9 mouse cellular contexts compared by ENCODE assay signal in the genomic region with DNA sequence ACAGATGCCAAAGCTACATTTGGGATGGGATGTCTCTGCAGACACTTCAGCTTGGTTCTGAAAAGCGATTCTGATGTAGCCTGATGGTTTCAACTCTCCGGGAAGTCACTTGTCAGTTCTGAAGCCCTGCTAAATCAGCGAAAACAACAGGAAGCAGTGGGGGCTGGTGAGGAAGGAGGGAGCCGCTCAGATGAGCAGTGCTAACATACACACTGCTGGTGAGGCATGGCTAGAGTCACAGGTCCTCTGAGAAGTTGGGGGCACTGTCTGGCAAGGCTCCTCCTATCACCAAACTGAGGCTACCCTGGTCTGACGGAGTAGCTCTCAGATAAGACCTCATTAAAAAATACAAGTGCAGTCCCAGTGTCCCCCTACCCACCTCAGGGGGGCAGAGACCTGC.
A peak's percentile ranks its signal among the peaks of the same experiment; 100 is the strongest.
DNase-seq lines count a peak whose midpoint lies in the region; ATAC-seq lines count a peak whose summit lies in the region.
"Had no signal": no experiment of that assay in that cellular context is flagged by ENCODE, and none has a peak within 500 bp of the region (broad histone marks: within the 10 kb centered on the region; RNA-seq: fewer than 3 reads in every experiment).

No protein-coding gene starts in this region.

- peaks cover 32% of the 10 kb centered on the region for H3K4me1 ChIP-seq in kidney, embryonic 16.5 days (ENCODE audit: insufficient read depth, low read length)

- H3K9me3 ChIP-seq in kidney, embryonic 16.5 days (ENCODE audit: low read length): no peaks in the 10 kb centered on the region

- H3K4me2 ChIP-seq in kidney, embryonic 16.5 days (replicated peaks; ENCODE audit: low read depth, low read length): peak overlapping the region; percentile 7; the same call in 1 of the 2 replicates

- no peak overlapping the region for H3K27ac ChIP-seq in kidney, embryonic 16.5 days (ENCODE audit: low read length)

- no peaks in the 10 kb centered on the region for H3K27me3 ChIP-seq in kidney, embryonic 16.5 days (ENCODE audit: insufficient read depth, low read length)

- no peak overlapping the region for H3K9ac ChIP-seq in kidney, embryonic 16.5 days (replicated peaks; ENCODE audit: low read length)

- no peak for DNase-seq in kidney, postnatal 14 days
- peak; percentile 55 for DNase-seq in embryo, embryonic 11 days
- peak; percentile 22 for DNase-seq in neural tube, embryonic 10.5 days (ENCODE audit: extremely low spot score, low spot score)
- DNase-seq in frontal cortex, postnatal 25 days (ENCODE audit: low spot score in 2 of 2): no peak
- DNase-seq in layer of hippocampus, postnatal 14 days (ENCODE audit: low spot score in 2 of 2): no peak
- DNase-seq: cerebellum, adult 8-10 months; gastrocnemius, postnatal 36 days had no signal

- peak; percentile 61 for ATAC-seq in kidney, embryonic 16.5 days (ENCODE audit: low FRiP score, low TSS enrichment)
- ATAC-seq in inflammation-experienced regulatory T-cells, adult 6 months: peak; percentile 67

- no peaks in the 10 kb centered on the region for H3K36me3 ChIP-seq in kidney, embryonic 16.5 days (ENCODE audit: insufficient read depth, low read length)

- 15% methylated on average over 5 of the region's 5 CpGs for WGBS in kidney, embryonic 16.5 days

- no peak overlapping the region for H3K4me3 ChIP-seq in kidney, embryonic 16.5 days (ENCODE audit: low read length)

Comparison
In these comparisons a context has a peak if more than half of its experiments do, and no peak if none do; other contexts are left out.
1. DNase-seq: peak in embryo, embryonic 11 days (single experiment) and neural tube, embryonic 10.5 days (single experiment); none in kidney, postnatal 14 days (single experiment), frontal cortex, postnatal 25 days (0 of 2) and layer of hippocampus, postnatal 14 days (0 of 2).